Mouse (Mus musculus) CD4-positive helper T cell, adult 2 months (primary cell): ENCODE data around the gene Cdk2ap2.
"Not testable (repeated sequence)": the region's sequence is repeated elsewhere in the genome, so short reads cannot be mapped to it uniquely, and the experiment has no call there.

Source experiments
- DNase-seq: peaks from one replicate; pipeline ENCODE4 v3.0.0-alpha.2; 2012; ENCODE audit warnings: low read depth, missing footprints, low spot score

Gene Cdk2ap2

GRCm38 (mm10) chr19:4115144-4115543 is 18.2 kb downstream of the Cdk2ap2 start:
- DNase-seq, result no peak

DNA sequence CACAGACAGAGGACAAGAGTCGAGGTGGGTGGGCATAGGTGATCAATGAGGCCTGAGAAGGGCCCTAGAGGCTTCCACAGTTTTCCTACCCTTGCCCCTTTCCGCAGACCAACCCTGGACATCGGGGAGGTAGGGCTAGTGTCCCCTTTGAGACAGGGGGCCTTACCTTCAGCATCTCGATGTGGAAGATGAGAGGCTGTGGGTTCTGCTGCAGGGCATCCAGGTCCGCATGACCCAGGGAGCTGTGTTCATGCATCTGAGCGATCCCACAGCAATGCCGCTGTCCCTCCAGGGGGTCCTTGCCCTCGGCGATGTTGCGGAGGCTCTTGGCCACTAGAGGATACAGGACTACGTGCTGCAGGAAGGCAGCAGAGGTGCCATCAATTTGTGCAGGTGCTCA is 18.8 kb downstream of the Cdk2ap2 start:
- DNase-seq, result no peak

DNA sequence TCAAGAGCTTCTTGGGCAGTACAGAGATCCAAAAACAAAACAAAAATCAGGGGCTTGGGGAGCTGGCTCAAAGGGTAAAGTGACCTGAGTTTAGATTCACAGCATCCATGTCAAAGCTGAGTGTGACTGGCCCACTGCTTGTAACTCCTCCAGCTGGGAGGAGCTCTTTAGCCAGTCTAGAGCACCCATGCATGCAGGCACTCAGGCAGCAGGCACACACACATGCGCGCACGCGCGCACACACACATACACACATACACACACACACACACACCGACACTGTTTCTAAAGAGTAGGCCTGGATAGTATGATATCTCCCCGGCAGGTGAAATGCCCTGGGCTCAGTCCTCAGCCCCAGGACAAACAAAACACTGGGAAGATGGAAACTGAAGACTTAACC is 20.0 kb downstream of the Cdk2ap2 start:
- DNase-seq, result peak; percentile 62

- DNase-seq, result no peak
These were observed 21.4 kb downstream of the Cdk2ap2 start for GRCm38 (mm10) chr19:4118350-4118749.

DNA sequence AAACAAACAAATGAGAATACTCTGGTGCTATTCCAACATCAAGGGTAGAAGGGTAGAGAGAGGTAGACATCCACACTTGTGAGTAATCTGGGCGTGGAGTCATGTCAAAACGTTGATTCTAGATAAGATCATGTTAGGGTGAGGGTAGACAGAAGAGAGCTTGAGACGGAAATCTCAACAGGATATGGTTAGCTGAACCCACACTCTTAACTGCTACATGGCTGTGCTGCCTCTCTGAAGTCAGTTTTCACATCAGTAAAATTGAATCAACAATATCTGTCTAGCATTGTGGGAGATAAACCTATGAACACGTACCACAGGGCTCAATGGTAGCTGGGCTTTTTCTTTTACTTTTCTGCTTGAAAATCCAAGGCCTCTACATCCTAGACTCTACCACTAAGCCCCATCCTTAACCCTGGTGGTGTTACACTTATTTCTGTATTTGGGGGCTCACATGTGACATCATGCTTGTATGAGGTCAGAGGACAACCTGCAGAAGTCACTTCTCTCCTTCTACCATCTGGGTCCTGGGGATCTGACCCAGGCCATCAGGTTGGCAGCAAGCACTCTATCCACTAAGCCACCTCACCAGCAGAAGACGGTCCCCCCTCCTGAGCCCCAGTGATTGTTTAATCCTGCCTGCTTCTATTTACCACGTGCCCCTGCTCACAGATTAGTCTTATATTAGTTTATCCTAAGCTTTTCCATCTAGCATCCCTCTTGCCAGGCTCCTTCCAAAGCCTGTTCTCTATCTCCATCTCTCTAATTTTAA is 22.9 kb downstream of the Cdk2ap2 start:
- DNase-seq, result peak; percentile 94

DNA sequence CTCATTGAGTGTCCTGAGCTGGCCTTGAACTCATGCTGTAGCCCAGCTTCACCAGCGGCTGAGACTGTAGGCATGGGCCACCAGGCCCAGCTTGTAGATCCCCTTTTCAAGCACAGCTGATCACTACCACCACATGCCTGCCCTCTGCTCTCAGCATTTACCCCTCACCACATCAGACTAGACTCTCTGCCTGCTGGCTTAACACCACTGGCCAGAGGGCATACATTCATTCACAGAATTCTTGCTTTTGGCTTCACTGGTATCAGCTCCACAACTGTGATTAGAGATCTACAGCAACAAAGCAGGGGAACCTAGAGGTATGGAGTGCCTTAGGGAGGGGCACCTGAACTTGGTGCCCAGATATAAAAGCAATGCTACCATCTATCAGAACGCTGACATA is 23.5 kb downstream of the Cdk2ap2 start:
- peak; percentile 58 for DNase-seq

GRCm38 (mm10) chr19:4121097-4121805 is 24.3 kb downstream of the Cdk2ap2 start:
- peak; percentile 99 for DNase-seq

- peak; percentile 28 for DNase-seq
These were observed 24.9 kb downstream of the Cdk2ap2 start for GRCm38 (mm10) chr19:4121896-4122295.

GRCm38 (mm10) chr19:4122411-4123370 is 25.7 kb downstream of the Cdk2ap2 start:
- no peak for DNase-seq

DNA sequence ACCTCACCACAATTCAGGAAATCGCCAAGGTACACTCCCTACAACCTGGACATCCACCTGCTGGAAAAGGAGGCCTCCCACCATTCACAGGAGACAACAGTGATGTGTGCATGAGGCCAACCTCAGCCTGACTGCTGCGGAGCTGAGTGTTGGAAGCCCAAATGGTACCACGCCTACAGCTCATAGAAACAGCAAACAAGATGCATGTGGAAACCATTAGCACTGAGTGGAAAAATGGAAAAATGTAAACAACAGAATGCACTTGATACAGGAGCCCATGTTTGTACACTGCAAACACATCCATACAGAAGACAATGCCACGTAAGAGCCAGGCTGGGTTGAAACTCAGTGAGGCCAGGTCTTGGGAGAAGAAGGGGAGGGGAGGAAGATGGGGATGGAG is 27.4 kb downstream of the Cdk2ap2 start:
- no peak for DNase-seq

DNA sequence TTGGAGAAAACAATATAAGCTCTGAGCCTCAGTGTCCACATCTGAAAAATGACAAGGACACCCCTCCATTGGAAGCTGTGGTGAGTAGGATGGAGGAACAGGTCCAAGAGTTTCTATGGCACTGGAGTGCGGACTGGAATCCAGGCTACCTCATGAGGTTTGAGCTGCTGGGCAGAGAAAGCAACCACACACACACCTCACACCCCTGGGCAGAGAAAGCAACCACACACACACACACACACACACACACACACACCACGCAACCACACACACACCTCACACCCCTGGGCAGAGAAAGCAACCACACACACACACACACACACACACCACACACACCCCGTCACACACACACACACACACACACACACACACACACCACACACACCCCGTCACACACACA is 28.3 kb downstream of the Cdk2ap2 start:
- not testable (repeated sequence) for DNase-seq

- peak; percentile 99 for DNase-seq
These were observed 29.0 kb downstream of the Cdk2ap2 start, which contains the start of gene Aip for GRCm38 (mm10) chr19:4125741-4126696. Aip (minus strand) TSS chr19:4125858.

- DNase-seq, result no peak
These were observed 29.9 kb downstream of the Cdk2ap2 start for GRCm38 (mm10) chr19:4126759-4127495.

DNA sequence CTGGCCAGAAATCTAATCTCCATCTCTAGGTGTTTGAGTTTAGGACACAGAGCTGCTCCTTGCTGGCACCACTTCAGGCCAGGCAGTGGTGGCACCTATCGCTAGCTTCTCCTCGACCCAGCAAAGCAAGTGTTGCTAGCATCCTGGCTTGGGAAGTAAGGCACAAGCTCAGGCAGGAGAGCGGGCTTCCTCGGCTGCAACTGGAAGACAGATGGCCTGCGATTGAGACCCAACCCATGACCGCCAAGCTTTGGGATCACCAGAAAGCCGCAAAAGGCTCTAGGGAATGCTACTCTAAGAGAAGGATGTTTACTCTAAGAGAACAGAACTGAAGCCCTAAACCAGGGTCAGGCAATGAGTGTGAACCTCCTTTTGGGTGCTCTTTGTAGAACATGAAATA is 32.5 kb downstream of the Cdk2ap2 start:
- no peak for DNase-seq

GRCm38 (mm10) chr19:4130106-4130505 is 33.1 kb downstream of the Cdk2ap2 start:
- DNase-seq, result no peak

- no peak for DNase-seq
These were observed 34.1 kb downstream of the Cdk2ap2 start for GRCm38 (mm10) chr19:4131075-4131474.

DNA sequence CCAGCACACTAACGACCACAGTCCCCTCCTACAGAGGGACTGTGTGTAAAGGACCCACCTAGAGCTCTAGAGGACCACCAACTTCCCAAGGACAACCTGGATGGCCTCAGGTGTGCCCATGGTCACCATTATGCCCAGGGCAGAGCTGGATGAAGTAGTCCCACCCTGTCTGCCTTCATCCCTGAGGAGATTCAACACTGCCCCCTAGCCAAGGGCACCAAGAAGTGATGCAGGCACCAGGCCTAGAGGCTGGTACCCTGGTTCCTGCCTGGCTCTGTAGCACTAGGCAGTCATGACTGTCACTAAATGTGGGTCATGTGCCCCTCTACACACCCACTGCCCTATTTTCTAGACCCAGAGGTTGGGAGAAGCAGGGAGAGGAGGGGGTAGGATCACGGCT is 34.8 kb downstream of the Cdk2ap2 start:
- no peak for DNase-seq

GRCm38 (mm10) chr19:4134354-4134753 is 37.4 kb downstream of the Cdk2ap2 start:
- no peak for DNase-seq

DNA sequence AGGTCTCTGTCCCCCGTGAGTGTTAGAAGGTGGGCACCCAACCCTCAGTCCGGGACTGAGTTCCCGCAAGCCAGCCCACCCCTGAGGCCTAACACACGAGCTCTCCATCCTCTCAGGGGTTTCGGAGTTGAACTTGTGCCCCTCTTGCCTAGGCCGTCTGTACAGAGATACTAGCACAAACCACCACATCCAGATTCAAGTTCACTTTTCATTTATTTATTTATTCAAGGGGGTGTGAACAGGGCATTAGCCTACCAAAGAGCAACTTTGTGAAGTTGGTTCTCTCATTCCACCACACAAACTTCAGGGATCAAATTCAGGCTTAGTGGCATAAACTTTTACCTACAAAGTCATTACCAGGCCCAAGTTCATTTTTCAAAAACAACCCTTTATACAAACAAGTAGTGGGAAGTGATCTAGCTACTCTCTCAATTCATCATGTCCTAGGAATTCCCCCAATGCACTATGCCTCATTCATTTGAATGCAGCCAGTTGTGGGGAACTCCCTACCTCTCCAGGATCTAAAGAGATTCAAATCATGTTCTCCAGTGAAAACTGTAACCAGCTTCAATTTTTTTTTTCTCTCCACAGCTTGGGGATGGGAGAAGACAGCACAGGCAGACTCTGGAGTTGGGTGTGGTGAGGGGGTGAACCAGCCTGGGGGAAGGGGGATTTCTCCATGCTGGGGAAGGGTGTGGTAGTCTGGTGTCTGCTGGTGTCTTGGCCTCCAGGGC is 38.4 kb downstream of the Cdk2ap2 start:
- DNase-seq, result peak; percentile 41
